In genomic region chr3:127257279-127257925, GRCm38 (mm10) we compare ENCODE assay signal across 8 mouse cellular contexts.
DNase-seq lines count a peak whose midpoint lies in the region; ATAC-seq and TF ChIP-seq lines count a peak whose summit lies in the region.

No protein-coding gene starts in this region.

- no peaks in the 10 kb centered on the region for H3K36me3 ChIP-seq in C2C12 (ENCODE audit: control insufficient read depth, insufficient read depth)
- no peaks in the 10 kb centered on the region for H3K36me3 ChIP-seq in hindbrain, embryonic 11.5 days (ENCODE audit: control insufficient read depth, insufficient read depth, low read length)
- no peaks in the 10 kb centered on the region for H3K36me3 ChIP-seq in lung, embryonic 15.5 days

- no peaks in the 10 kb centered on the region for H3K79me3 ChIP-seq in C2C12 (ENCODE audit: low read depth)

- ATAC-seq in hindbrain, embryonic 11.5 days (ENCODE audit: low FRiP score) = peak; percentile 94
- peak; percentile 98 for ATAC-seq in lung, embryonic 15.5 days (ENCODE audit: borderline replicate concordance, extremely low read depth, low FRiP score, low TSS enrichment)
- ATAC-seq in CD4-positive, CD25-positive, alpha-beta regulatory T cell, adult 4 months = no peak

- H3K79me2 ChIP-seq in C2C12 (ENCODE audit: control insufficient read depth, insufficient read depth) = no peaks in the 10 kb centered on the region

- H3K9ac ChIP-seq in hindbrain, embryonic 11.5 days (ENCODE audit: low read depth, low read length) = peak overlapping the region; percentile 41; the same call in 1 of the 2 replicates
- H3K9ac ChIP-seq in lung, embryonic 15.5 days = no peak overlapping the region

- WGBS in cerebellum, adult 2 months = under 1% methylated on average over 13 of the region's 13 CpGs
- 0% methylated on average over 13 of the region's 13 CpGs for WGBS in hindbrain, embryonic 11.5 days
- under 1% methylated on average over 13 of the region's 13 CpGs for WGBS in lung, embryonic 15.5 days

- H3K27ac ChIP-seq in cerebellum, adult 2 months (ENCODE audit: insufficient read depth, low read length) = peak overlapping the region; percentile 82
- H3K27ac ChIP-seq in hindbrain, embryonic 11.5 days (ENCODE audit: low read depth, low read length) = peak overlapping the region; percentile 75
- peak overlapping the region; percentile 77 for H3K27ac ChIP-seq in lung, embryonic 15.5 days

- peak; percentile 66 to 67 for DNase-seq in cerebellum, adult 2 months
- DNase-seq in forelimb bud, embryonic 11.5 days (ENCODE audit: low read depth, low spot score) = peak; percentile 91
- DNase-seq in hindbrain, embryonic 11.5 days (ENCODE audit: low spot score) = peak; percentile 84
- DNase-seq in layer of hippocampus, adult 9-10 months (ENCODE audit: low spot score) = peak; percentile 43
- DNase-seq in retina, postnatal 1 day = peak; percentile 93

- H3K4me2 ChIP-seq in hindbrain, embryonic 11.5 days (replicated peaks; ENCODE audit: low read depth, low read length) = peak overlapping the region; percentile 24
- peak overlapping the region; percentile 62 for H3K4me2 ChIP-seq in lung, embryonic 15.5 days

- no peaks in the 10 kb centered on the region for H3K27me3 ChIP-seq in C2C12 (ENCODE audit: control insufficient read depth, insufficient read depth, insufficient read length)
- no peaks in the 10 kb centered on the region for H3K27me3 ChIP-seq in cerebellum, adult 2 months (ENCODE audit: control insufficient read depth, insufficient read depth, low read length)
- H3K27me3 ChIP-seq in hindbrain, embryonic 11.5 days (ENCODE audit: control insufficient read depth, insufficient read depth, low read length) = no peaks in the 10 kb centered on the region
- no peaks in the 10 kb centered on the region for H3K27me3 ChIP-seq in lung, embryonic 15.5 days

- H3K9me3 ChIP-seq in hindbrain, embryonic 11.5 days (ENCODE audit: control insufficient read depth, low read length) = no peaks in the 10 kb centered on the region
- no peaks in the 10 kb centered on the region for H3K9me3 ChIP-seq in lung, embryonic 15.5 days

- H3ac ChIP-seq in C2C12 (ENCODE audit: control insufficient read depth, insufficient read length, low read depth) = peak overlapping the region; percentile 68

- TF ChIP-seq CTCF in C2C12 (IDR thresholded peaks at IDR 0.05; ENCODE audit: control insufficient read depth, insufficient read depth, insufficient read length) = no peak
- TF ChIP-seq CTCF in cerebellum, adult 2 months (IDR thresholded peaks at IDR 0.05; ENCODE audit: borderline replicate concordance, insufficient read depth, low read depth, low read length) = no peak

- peak overlapping the region; percentile 21 for H3K4me3 ChIP-seq in C2C12 (ENCODE audit: insufficient read depth, poor library complexity, severe bottlenecking)
- peak overlapping the region; percentile 95 for H3K4me3 ChIP-seq in cerebellum, adult 2 months (replicated peaks; ENCODE audit: insufficient read depth, low read depth, low read length)
- peak overlapping the region; percentile 32 for H3K4me3 ChIP-seq in hindbrain, embryonic 11.5 days (ENCODE audit: low read depth, low read length)
- H3K4me3 ChIP-seq in lung, embryonic 15.5 days = peak overlapping the region; percentile 40

- 0 out of 2 replicates have a peak, but pooled peaks have one; percentile 13 for TF ChIP-seq POLR2A in cerebellum, adult 2 months (IDR thresholded peaks at IDR 0.05; ENCODE audit: borderline replicate concordance, insufficient read depth, low read length)

- H3K4me1 ChIP-seq in cerebellum, adult 2 months (ENCODE audit: control insufficient read depth, insufficient read depth, low read length) = no peaks in the 10 kb centered on the region
- H3K4me1 ChIP-seq in hindbrain, embryonic 11.5 days (replicated peaks; ENCODE audit: control insufficient read depth, insufficient read depth, low read length) = peaks cover 9% of the 10 kb centered on the region; the same call in 1 of the 2 replicates
- H3K4me1 ChIP-seq in lung, embryonic 15.5 days = 0 out of 2 replicates have a peak, but pooled peaks cover 3% of the 10 kb centered on the region

TF ChIP-seq in C2C12, 6 proteins besides CTCF, POLR2A, EP300 and RAD21:
- TF ChIP-seq MYOD1 (IDR thresholded peaks at IDR 0.05; ENCODE audit: control insufficient read depth, insufficient read length, low read depth) = peak; percentile 87
- no peak for TF ChIP-seq MAX (IDR thresholded peaks at IDR 0.05)

Comparison
In these comparisons a context has a peak if more than half of its experiments do, and no peak if none do; other contexts are left out.
1. H3K4me3 ChIP-seq: peak in every context shown above with its lines; median percentile 95 in cerebellum, adult 2 months; 40 in lung, embryonic 15.5 days; 32 in hindbrain, embryonic 11.5 days; 21 in C2C12.
2. DNase-seq: peak in every context shown above with its lines; median percentile 93 in retina, postnatal 1 day; 91 in forelimb bud, embryonic 11.5 days; 84 in hindbrain, embryonic 11.5 days; 66 in cerebellum, adult 2 months; 43 in layer of hippocampus, adult 9-10 months.